ENCODE assay signal across 16 mouse cellular contexts in genomic region chr9:108189023-108189422, GRCm38 (mm10). TPM values are rescaled to one million over a fixed set of nuclear protein-coding genes. Genes with fewer than 3 reads are reported as not detected.
DNase-seq lines count a peak whose midpoint lies in the region; ATAC-seq lines count a peak whose summit lies in the region.
"Had no signal": no experiment of that assay in that cellular context is flagged by ENCODE, and none has a peak within 500 bp of the region (broad histone marks: within the 10 kb centered on the region; RNA-seq: fewer than 3 reads in every experiment).

No protein-coding gene starts in this region.

- H3K4me1 ChIP-seq in embryonic facial prominence, embryonic 10.5 days: peaks cover 13% of the 10 kb centered on the region
- peaks cover 4% of the 10 kb centered on the region; the same call in 1 of the 2 replicates for H3K4me1 ChIP-seq in forebrain, embryonic 11.5 days (replicated peaks; ENCODE audit: control insufficient read depth, insufficient read depth, low read length)
- peaks cover 43% of the 10 kb centered on the region for H3K4me1 ChIP-seq in hindbrain, embryonic 13.5 days (replicated peaks)
- peaks cover 29% of the 10 kb centered on the region for H3K4me1 ChIP-seq in midbrain, embryonic 15.5 days

- H3K9me3 ChIP-seq in embryonic facial prominence, embryonic 10.5 days: no peaks in the 10 kb centered on the region
- no peaks in the 10 kb centered on the region for H3K9me3 ChIP-seq in forebrain, embryonic 11.5 days (ENCODE audit: control insufficient read depth, low read length)
- no peaks in the 10 kb centered on the region for H3K9me3 ChIP-seq in hindbrain, embryonic 13.5 days
- no peaks in the 10 kb centered on the region for H3K9me3 ChIP-seq in midbrain, embryonic 15.5 days
- H3K9me3 ChIP-seq: heart, embryonic 10.5 days; limb, embryonic 15.5 days had no signal

- H3K4me3 ChIP-seq in embryonic facial prominence, embryonic 10.5 days: peak overlapping the region; percentile 78; the same call in 1 of the 2 replicates
- H3K4me3 ChIP-seq in forebrain, embryonic 11.5 days (ENCODE audit: low read depth, low read length): no peak overlapping the region
- peak overlapping the region; percentile 90 for H3K4me3 ChIP-seq in hindbrain, embryonic 13.5 days
- H3K4me3 ChIP-seq in midbrain, embryonic 15.5 days: peak overlapping the region; percentile 54

- H3K36me3 ChIP-seq in embryonic facial prominence, embryonic 10.5 days (replicated peaks): no peaks in the 10 kb centered on the region
- no peaks in the 10 kb centered on the region for H3K36me3 ChIP-seq in forebrain, embryonic 11.5 days (ENCODE audit: control insufficient read depth, insufficient read depth, low read length)
- H3K36me3 ChIP-seq in hindbrain, embryonic 13.5 days: peaks cover 23% of the 10 kb centered on the region; the same call in 1 of the 2 replicates
- no peaks in the 10 kb centered on the region; the same call in 1 of the 2 replicates for H3K36me3 ChIP-seq in midbrain, embryonic 15.5 days (replicated peaks)
- H3K36me3 ChIP-seq: heart, embryonic 10.5 days; limb, embryonic 15.5 days had no signal

- no peak overlapping the region for H3K27ac ChIP-seq in embryonic facial prominence, embryonic 10.5 days (replicated peaks)
- H3K27ac ChIP-seq in forebrain, embryonic 11.5 days (ENCODE audit: low read depth, low read length): no peak overlapping the region
- peak overlapping the region; percentile 87; the same call in 1 of the 2 replicates for H3K27ac ChIP-seq in hindbrain, embryonic 13.5 days
- H3K27ac ChIP-seq in midbrain, embryonic 15.5 days: no peak overlapping the region
- H3K27ac ChIP-seq: heart, embryonic 10.5 days; limb, embryonic 15.5 days had no signal

- no peak for ATAC-seq in forebrain, embryonic 11.5 days (replicated peaks; ENCODE audit: low FRiP score)
- no peak for ATAC-seq in hindbrain, embryonic 13.5 days (ENCODE audit: low FRiP score)
- no peak for ATAC-seq in midbrain, embryonic 15.5 days (replicated peaks)

- peaks cover 52% of the 10 kb centered on the region for H3K27me3 ChIP-seq in embryonic facial prominence, embryonic 10.5 days (replicated peaks; ENCODE audit: low read depth, poor library complexity, severe bottlenecking)
- H3K27me3 ChIP-seq in forebrain, embryonic 11.5 days (ENCODE audit: control insufficient read depth, insufficient read depth, low read length): no peaks in the 10 kb centered on the region
- 0 out of 2 replicates have a peak, but pooled peaks cover 10% of the 10 kb centered on the region for H3K27me3 ChIP-seq in hindbrain, embryonic 13.5 days
- H3K27me3 ChIP-seq in midbrain, embryonic 15.5 days (replicated peaks): peaks cover 4% of the 10 kb centered on the region; the same call in 1 of the 2 replicates

- WGBS in embryonic facial prominence, embryonic 10.5 days: 88% methylated on average over 7 of the region's 7 CpGs
- WGBS in forebrain, embryonic 11.5 days: 81% methylated on average over 7 of the region's 7 CpGs
- 76% methylated on average over 7 of the region's 7 CpGs for WGBS in hindbrain, embryonic 13.5 days
- WGBS in midbrain, embryonic 15.5 days: 66% methylated on average over 7 of the region's 7 CpGs

- DNase-seq in embryonic facial prominence, embryonic 10.5 days (ENCODE audit: low spot score): no peak
- no peak for DNase-seq in forebrain, embryonic 11.5 days (ENCODE audit: low spot score)
- no peak for DNase-seq in lung, postnatal 36 days
- DNase-seq in adrenal gland, adult 2 months: no peak
- DNase-seq in thymus, adult 18-20 months: no peak
- no peak for DNase-seq in right cerebral cortex, postnatal 25 days
- DNase-seq: adrenal gland, postnatal 36 days; gastrocnemius, postnatal 10 days; heart, postnatal 36 days; kidney, adult 8-10 months; kidney, postnatal 4 days; lung, adult 18-20 months had no signal

- H3K9ac ChIP-seq in forebrain, embryonic 11.5 days (ENCODE audit: low read length): no peak overlapping the region
- peak overlapping the region; percentile 97 for H3K9ac ChIP-seq in hindbrain, embryonic 13.5 days
- H3K9ac ChIP-seq in midbrain, embryonic 15.5 days: peak overlapping the region; percentile 70; the same call in 1 of the 2 replicates
- H3K9ac ChIP-seq: limb, embryonic 15.5 days had no signal

- peak overlapping the region; percentile 86; the same call in 1 of the 2 replicates for H3K4me2 ChIP-seq in forebrain, embryonic 11.5 days (ENCODE audit: low read depth, low read length, severe bottlenecking)
- H3K4me2 ChIP-seq in hindbrain, embryonic 13.5 days: peak overlapping the region; percentile 74
- peak overlapping the region; percentile 57 for H3K4me2 ChIP-seq in midbrain, embryonic 15.5 days

RNA-seq across cellular contexts. Expression of gene Bsn, which starts 1.2 kb away (rescaled TPM):
- polyA plus RNA-seq in embryonic facial prominence, embryonic 10.5 days (2016; fragmentation: Nextera tagmentation; extraction: Ambion mirVana): 1.4 and 1.7 TPM in 2 replicates
- 2.5 and 3.0 TPM in 2 replicates for polyA plus RNA-seq in forebrain, embryonic 11.5 days (2014; fragmentation: Nextera tagmentation; extraction: Ambion mirVana)
- polyA plus RNA-seq in hindbrain, embryonic 13.5 days (2015; fragmentation: Nextera tagmentation; extraction: Ambion mirVana): 8.3 and 8.7 TPM in 2 replicates
- polyA plus RNA-seq in midbrain, embryonic 15.5 days (2015; fragmentation: Nextera tagmentation; extraction: Ambion mirVana): 11.1 TPM in 2 replicates
- 1 to 10 TPM; 5.0 to 5.2 TPM for total RNA-seq in adrenal gland, adult 2 months (2021)
- polyA plus RNA-seq in adrenal gland, adult 2 months (2012; rRNA removed): 4.1 and 4.3 TPM in 2 replicates
